Mouse (Mus musculus): Measurements from ENCODE around the gene Rpusd2. TPM values are rescaled to one million over a fixed set of nuclear protein-coding genes. Genes with fewer than 3 reads are reported as not detected.

The Rpusd2 gene
- polyA plus RNA-seq, 1 experiment from 2014 or later, result 4.7 TPM

GRCm38 (mm10) chr2:119024536-119025238, 9.9 kb upstream of the Rpusd2 start:
- Histone ChIP-seq H3K4me3 (ENCODE audit: low read depth, low read length) (no peak overlapping the region), H3K36me3 (ENCODE audit: control insufficient read depth, insufficient read depth, low read length) (peaks cover 46% of the 10 kb centered on the region), H3K4me1 (replicated peaks; ENCODE audit: control insufficient read depth, insufficient read depth, low read length) (peaks cover 8% of the 10 kb centered on the region), H3K9ac (ENCODE audit: low read length) (no peak overlapping the region), H3K4me2 (ENCODE audit: low read length) (no peak overlapping the region), H3K27me3 (replicated peaks; ENCODE audit: control insufficient read depth, insufficient read depth, low read length) (no peaks in the 10 kb centered on the region), H3K9me3 (ENCODE audit: control insufficient read depth, low read length) (no peaks in the 10 kb centered on the region), H3K27ac (ENCODE audit: low read depth) (no peak overlapping the region)
- WGBS, result 73% methylated on average over 9 of the region's 9 CpGs
- DNase-seq (ENCODE audit: low spot score) (no peak), ATAC-seq (replicated peaks; ENCODE audit: low FRiP score, low TSS enrichment, low read depth) (no peak)

DNA sequence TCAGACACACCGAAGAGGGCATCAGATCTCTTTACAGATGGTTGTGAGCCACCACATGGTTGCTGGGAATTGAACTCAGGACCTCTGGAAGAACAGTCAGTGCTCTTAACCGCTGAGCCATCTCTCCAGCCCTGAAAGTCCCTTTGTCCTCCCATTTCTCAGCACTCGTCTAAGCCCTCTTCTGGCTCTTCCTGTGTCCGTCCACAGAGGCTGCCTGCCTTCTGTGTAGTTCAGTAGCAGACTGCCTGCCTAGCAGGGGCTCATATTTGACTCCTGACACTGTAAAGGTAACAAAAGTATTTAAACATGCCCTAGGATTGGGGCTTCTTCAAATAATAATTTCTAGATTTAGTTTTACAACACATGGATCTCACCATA, 9.4 kb upstream of the Rpusd2 start:
- Histone ChIP-seq H3K27me3 (replicated peaks; ENCODE audit: control insufficient read depth, insufficient read depth, low read length) (no peaks in the 10 kb centered on the region), H3K4me2 (ENCODE audit: low read length) (no peak overlapping the region), H3K9me3 (ENCODE audit: control insufficient read depth, low read length) (no peaks in the 10 kb centered on the region), H3K9ac (ENCODE audit: low read length) (no peak overlapping the region), H3K4me3 (ENCODE audit: low read depth, low read length) (no peak overlapping the region), H3K27ac (ENCODE audit: low read depth) (no peak overlapping the region), H3K36me3 (ENCODE audit: control insufficient read depth, insufficient read depth, low read length) (peaks cover 45% of the 10 kb centered on the region), H3K4me1 (replicated peaks; ENCODE audit: control insufficient read depth, insufficient read depth, low read length) (peaks cover 8% of the 10 kb centered on the region)
- ATAC-seq (replicated peaks; ENCODE audit: low FRiP score, low TSS enrichment, low read depth) (no peak), DNase-seq (ENCODE audit: low spot score) (no peak)
- WGBS, result 83% methylated on average over 4 of the region's 4 CpGs

DNA sequence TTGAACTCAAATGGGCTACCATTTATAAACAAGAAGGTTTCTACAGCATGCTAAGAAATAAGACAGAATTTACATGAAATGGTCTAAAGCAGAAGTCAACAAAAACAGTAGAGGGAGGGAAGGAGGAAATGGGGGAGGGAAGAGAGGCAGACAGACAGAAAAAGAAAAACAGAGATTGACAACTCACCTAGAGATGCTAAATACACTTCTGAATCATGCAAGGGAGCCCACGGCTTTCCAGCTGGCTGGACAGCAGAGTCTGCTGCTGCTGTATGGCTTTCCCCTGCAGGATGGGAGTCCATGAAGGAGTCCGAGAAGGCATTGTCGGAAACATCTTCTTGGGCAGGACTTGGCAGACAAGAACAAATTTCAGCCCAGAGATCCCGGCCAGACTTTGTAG, 7.6 kb upstream of the Rpusd2 start:
- no peak overlapping the region for H3K4me2 ChIP-seq (ENCODE audit: low read length)
- no peak overlapping the region for H3K4me3 ChIP-seq (ENCODE audit: low read depth, low read length)
- H3K27me3 ChIP-seq (replicated peaks; ENCODE audit: control insufficient read depth, insufficient read depth, low read length), result no peaks in the 10 kb centered on the region
- H3K27ac ChIP-seq (ENCODE audit: low read depth), result no peak overlapping the region
- no peaks in the 10 kb centered on the region for H3K9me3 ChIP-seq (ENCODE audit: control insufficient read depth, low read length)
- peaks cover 29% of the 10 kb centered on the region for H3K36me3 ChIP-seq (ENCODE audit: control insufficient read depth, insufficient read depth, low read length)
- H3K9ac ChIP-seq (ENCODE audit: low read length), result no peak overlapping the region
- DNase-seq (ENCODE audit: low spot score) (no peak), ATAC-seq (replicated peaks; ENCODE audit: low FRiP score, low TSS enrichment, low read depth) (no peak)
- peaks cover 8% of the 10 kb centered on the region for H3K4me1 ChIP-seq (replicated peaks; ENCODE audit: control insufficient read depth, insufficient read depth, low read length)
- 96% methylated on average over 4 of the region's 4 CpGs for WGBS

DNA sequence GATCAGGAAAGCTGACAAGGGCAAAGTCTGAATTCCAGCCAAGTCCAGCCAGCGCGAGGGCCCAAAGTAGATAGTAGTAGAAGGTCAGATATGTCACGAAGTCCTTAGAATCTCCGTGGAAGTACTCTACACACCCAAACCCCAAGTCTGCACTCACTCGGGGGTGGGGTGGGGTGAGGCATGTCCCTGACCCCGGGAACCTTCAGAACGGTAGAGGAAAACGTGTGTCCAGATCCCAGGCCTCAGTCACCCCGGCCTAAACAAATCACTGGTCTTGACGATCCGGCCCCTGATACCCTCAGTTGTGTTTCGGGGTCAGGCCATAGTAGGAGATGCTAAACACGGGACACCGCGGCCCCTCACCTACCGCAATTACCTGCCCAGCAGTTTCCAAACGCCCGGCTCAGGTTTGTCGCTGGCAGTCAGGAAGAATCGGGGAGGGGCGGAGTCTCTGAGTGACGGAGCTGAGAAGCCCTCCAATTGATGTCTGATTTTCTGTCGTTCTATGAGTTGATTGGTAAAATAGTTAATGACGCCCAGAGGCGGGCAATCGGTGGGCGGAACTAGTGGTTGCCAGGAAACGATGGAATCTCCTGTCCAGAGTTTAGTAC, 5.5 kb upstream of the Rpusd2 start, which contains the start of gene Ccdc32:
Ccdc32 (minus strand) TSS at position 453 of the 611 bp plus-strand sequence.
- Histone ChIP-seq H3K27ac (ENCODE audit: low read depth) (no peak within 1 kb of the TSS; the same call in 1 of the 2 replicates), H3K4me2 (ENCODE audit: low read length) (peak within 1 kb of the TSS; percentile 89), H3K9ac (ENCODE audit: low read length) (peak within 1 kb of the TSS; percentile 75), H3K36me3 (ENCODE audit: control insufficient read depth, insufficient read depth, low read length) (peaks cover 17% of the 10 kb centered on the region), H3K9me3 (ENCODE audit: control insufficient read depth, low read length) (no peaks in the 10 kb centered on the region), H3K4me3 (ENCODE audit: low read depth, low read length) (peak within 1 kb of the TSS; percentile 72), H3K27me3 (replicated peaks; ENCODE audit: control insufficient read depth, insufficient read depth, low read length) (no peaks in the 10 kb centered on the region), H3K4me1 (replicated peaks; ENCODE audit: control insufficient read depth, insufficient read depth, low read length) (peaks cover 8% of the 10 kb centered on the region)
- ATAC-seq (replicated peaks; ENCODE audit: low FRiP score, low TSS enrichment, low read depth), result peak; percentile 91
- DNase-seq (ENCODE audit: low spot score), result peak; percentile 96
- WGBS, result under 1% methylated on average over 28 of the region's 28 CpGs

- H3K4me3 ChIP-seq (ENCODE audit: low read depth, low read length), result no peak overlapping the region
- no peak overlapping the region for H3K27ac ChIP-seq (ENCODE audit: low read depth)
- ATAC-seq (replicated peaks; ENCODE audit: low FRiP score, low TSS enrichment, low read depth) (no peak), DNase-seq (ENCODE audit: low spot score) (no peak)
- no peak overlapping the region for H3K4me2 ChIP-seq (ENCODE audit: low read length)
- no peak overlapping the region for H3K9ac ChIP-seq (ENCODE audit: low read length)
- WGBS, result 69% methylated on average over 4 of the region's 4 CpGs
- no peaks in the 10 kb centered on the region for H3K9me3 ChIP-seq (ENCODE audit: control insufficient read depth, low read length)
- H3K36me3 ChIP-seq (ENCODE audit: control insufficient read depth, insufficient read depth, low read length), result peaks cover 6% of the 10 kb centered on the region
- peaks cover 13% of the 10 kb centered on the region for H3K4me1 ChIP-seq (replicated peaks; ENCODE audit: control insufficient read depth, insufficient read depth, low read length)
- H3K27me3 ChIP-seq (replicated peaks; ENCODE audit: control insufficient read depth, insufficient read depth, low read length), result no peaks in the 10 kb centered on the region
Observed at GRCm38 (mm10) chr2:119032191-119032590, 2.4 kb upstream of the Rpusd2 start.

DNA sequence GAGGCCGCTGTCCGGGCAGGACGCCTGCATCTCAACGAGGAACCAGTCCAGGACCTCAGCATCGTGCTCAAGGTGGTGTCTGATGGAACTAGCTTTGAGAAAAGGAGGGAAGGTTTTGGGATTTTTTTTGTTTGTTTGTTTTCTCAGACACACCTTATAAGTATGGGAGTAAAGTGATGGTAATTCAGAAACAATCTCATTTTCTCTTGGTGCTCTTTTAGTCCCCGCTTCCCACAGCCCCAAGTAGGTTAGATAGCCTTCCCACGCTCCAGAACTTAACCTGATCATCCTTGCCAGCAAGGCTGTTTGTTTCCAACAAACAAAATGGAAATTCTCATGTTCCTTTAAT, 781 bp downstream of the Rpusd2 start:
- peak overlapping the region; percentile 68 for H3K9ac ChIP-seq (ENCODE audit: low read length)
- WGBS, result 12% methylated on average over 7 of the region's 7 CpGs
- H3K27me3 ChIP-seq (replicated peaks; ENCODE audit: control insufficient read depth, insufficient read depth, low read length), result no peaks in the 10 kb centered on the region
- H3K4me3 ChIP-seq (ENCODE audit: low read depth, low read length), result peak overlapping the region; percentile 91
- ATAC-seq (replicated peaks; ENCODE audit: low FRiP score, low TSS enrichment, low read depth) (no peak), DNase-seq (ENCODE audit: low spot score) (no peak)
- H3K36me3 ChIP-seq (ENCODE audit: control insufficient read depth, insufficient read depth, low read length), result peaks cover 29% of the 10 kb centered on the region
- H3K4me1 ChIP-seq (replicated peaks; ENCODE audit: control insufficient read depth, insufficient read depth, low read length), result peaks cover 5% of the 10 kb centered on the region; the same call in 1 of the 2 replicates
- peak overlapping the region; percentile 81; the same call in 1 of the 2 replicates for H3K27ac ChIP-seq (ENCODE audit: low read depth)
- no peaks in the 10 kb centered on the region for H3K9me3 ChIP-seq (ENCODE audit: control insufficient read depth, low read length)
- peak overlapping the region; percentile 72 for H3K4me2 ChIP-seq (ENCODE audit: low read length)

DNA sequence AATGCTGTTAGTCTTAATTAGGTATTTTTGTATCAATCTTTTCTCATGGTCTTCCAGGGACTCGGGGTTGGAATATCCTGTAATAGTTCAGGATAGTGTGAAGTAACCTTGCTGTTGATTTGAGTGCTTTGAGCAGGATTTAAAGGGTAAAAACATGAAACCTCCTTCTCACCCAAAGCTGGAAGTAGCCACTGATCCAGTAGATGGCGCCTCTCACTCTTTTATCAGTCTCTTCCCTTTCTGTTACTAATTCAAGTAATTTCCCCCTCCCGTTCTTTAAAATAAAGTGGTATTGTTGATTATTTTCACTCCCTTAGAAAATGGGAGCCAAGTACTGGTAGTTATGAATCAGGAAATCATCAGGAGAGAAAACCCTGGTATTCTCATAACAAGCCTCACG, 6.3 kb downstream of the Rpusd2 start:
- H3K9ac ChIP-seq (ENCODE audit: low read length), result no peak overlapping the region
- no peaks in the 10 kb centered on the region for H3K9me3 ChIP-seq (ENCODE audit: control insufficient read depth, low read length)
- no peak overlapping the region for H3K27ac ChIP-seq (ENCODE audit: low read depth)
- H3K4me3 ChIP-seq (ENCODE audit: low read depth, low read length), result no peak overlapping the region
- 52% methylated on average over 4 of the region's 4 CpGs for WGBS
- ATAC-seq (replicated peaks; ENCODE audit: low FRiP score, low TSS enrichment, low read depth) (no peak), DNase-seq (ENCODE audit: low spot score) (no peak)
- no peaks in the 10 kb centered on the region for H3K4me1 ChIP-seq (replicated peaks; ENCODE audit: control insufficient read depth, insufficient read depth, low read length)
- no peaks in the 10 kb centered on the region for H3K27me3 ChIP-seq (replicated peaks; ENCODE audit: control insufficient read depth, insufficient read depth, low read length)
- H3K36me3 ChIP-seq (ENCODE audit: control insufficient read depth, insufficient read depth, low read length), result peaks cover 40% of the 10 kb centered on the region
- H3K4me2 ChIP-seq (ENCODE audit: low read length), result no peak overlapping the region

DNA sequence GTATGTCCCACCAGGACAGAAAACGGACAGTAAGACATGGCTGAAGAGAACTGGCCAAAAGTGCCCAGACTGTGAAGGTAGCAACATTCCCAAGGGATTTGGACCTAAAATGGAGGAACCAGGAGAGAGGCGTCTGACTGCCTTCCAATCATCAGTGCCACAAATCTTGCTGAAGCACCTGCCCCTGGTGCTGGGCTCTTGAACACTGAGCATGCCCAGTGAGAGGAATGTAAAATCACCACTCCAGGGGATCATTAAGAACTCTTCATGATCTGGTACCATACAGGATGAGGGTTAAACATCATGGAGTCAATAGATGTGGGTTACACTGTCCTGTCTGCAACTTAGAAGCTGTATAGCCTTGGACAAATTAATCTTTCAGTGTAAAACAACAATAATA, 10.6 kb downstream of the Rpusd2 start:
- H3K27me3 ChIP-seq (replicated peaks; ENCODE audit: control insufficient read depth, insufficient read depth, low read length), result no peaks in the 10 kb centered on the region
- 0 out of 2 replicates have a peak, but pooled peaks cover 3% of the 10 kb centered on the region for H3K4me1 ChIP-seq (replicated peaks; ENCODE audit: control insufficient read depth, insufficient read depth, low read length)
- peaks cover 12% of the 10 kb centered on the region for H3K36me3 ChIP-seq (ENCODE audit: control insufficient read depth, insufficient read depth, low read length)
- DNase-seq (ENCODE audit: low spot score) (no peak), ATAC-seq (replicated peaks; ENCODE audit: low FRiP score, low TSS enrichment, low read depth) (no peak)
- no peak overlapping the region for H3K4me3 ChIP-seq (ENCODE audit: low read depth, low read length)
- no peak overlapping the region for H3K4me2 ChIP-seq (ENCODE audit: low read length)
- H3K9ac ChIP-seq (ENCODE audit: low read length), result no peak overlapping the region
- H3K9me3 ChIP-seq (ENCODE audit: control insufficient read depth, low read length), result no peaks in the 10 kb centered on the region
- 67% methylated on average over 2 of the region's 2 CpGs for WGBS
- no peak overlapping the region for H3K27ac ChIP-seq (ENCODE audit: low read depth)

Data from intestine, embryonic 14.5 days (tissue).